Mouse (Mus musculus): Measurements from ENCODE around the gene Cntnap2. TPM values are rescaled to one million over a fixed set of nuclear protein-coding genes. Genes with fewer than 3 reads are reported as not detected.
"Not testable (repeated sequence)": the region's sequence is repeated elsewhere in the genome, so short reads cannot be mapped to it uniquely, and the experiment has no call there.

Gene Cntnap2
- total and polyA plus RNA-seq, 3 experiments, result 0.56 to 2.6 (median 0.78) TPM

DNA sequence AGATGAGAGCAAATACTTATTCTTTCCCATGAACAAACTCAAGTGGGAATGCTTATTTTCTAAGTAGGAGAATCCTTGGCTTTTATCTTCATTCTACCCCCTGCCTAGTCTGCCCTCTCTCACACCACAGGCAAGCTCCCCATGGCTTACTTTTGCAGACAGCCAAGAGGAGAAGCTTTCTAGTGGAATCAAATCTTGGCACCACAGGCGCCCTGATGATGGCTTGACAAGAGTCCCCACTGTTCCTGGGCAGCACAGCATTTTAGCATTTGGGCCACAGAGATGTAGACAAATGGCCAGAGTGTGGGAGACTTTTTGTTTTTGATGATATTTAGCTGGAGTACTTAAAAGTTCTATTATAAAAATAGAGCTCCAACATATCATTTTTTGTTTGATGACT is 1204.0 kb downstream of the Cntnap2 start:
- no peak for DNase-seq

DNA sequence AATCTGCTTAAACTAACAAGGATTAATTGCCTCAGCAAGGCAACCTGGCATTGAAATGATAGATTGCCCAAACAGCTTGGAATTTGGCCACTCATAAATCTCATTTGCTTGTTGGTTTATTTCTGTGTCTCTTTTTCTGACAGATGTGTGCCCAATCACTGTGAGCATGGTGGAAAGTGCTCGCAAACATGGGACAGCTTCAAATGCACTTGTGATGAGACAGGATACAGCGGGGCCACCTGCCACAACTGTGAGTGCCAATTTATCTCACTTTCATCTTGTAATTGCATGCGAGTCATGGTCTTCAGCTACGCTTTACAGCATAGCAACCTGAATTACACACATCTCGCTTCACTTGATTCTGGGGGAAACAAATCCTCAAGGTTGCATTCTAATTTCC is 1287.8 kb downstream of the Cntnap2 start:
- no peak for DNase-seq

DNA sequence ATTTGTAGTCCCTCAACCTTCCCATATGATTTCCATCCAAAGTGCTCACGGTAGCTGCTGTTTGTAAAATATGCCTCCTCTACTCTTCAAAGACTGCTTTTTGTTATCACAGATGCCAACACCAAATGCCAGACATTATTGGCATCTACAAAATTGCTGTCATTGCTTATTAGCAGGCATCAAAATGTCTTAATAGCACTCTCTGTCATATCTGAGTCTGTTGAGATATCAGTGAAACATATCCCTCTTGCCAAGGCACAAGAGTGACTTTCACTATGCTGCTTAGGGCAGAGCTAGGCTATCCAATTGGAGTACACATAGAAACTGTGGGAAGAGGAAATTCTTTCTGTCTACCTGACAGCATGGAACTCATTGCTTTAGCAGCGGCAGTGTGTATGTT is 1301.9 kb downstream of the Cntnap2 start:
- DNase-seq, result no peak

DNA sequence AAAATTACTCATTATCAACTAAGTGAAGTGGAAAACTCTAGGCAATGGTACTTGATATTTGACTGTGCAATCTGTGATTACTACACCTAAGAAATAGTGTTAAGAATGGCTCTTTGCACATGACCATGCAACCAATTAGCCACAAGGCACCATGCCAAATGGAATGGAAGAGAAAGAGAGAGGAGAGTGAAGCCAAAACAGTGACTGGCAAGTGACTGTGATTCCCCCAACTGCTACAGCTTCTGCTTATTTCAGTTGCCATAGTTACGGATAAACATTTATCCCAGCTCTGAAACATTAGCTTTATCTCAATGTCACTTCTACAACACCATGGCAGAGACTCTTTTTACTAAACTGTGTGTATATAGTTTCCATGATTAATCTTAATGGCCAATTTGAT is 1303.0 kb downstream of the Cntnap2 start:
- DNase-seq, result no peak

DNA sequence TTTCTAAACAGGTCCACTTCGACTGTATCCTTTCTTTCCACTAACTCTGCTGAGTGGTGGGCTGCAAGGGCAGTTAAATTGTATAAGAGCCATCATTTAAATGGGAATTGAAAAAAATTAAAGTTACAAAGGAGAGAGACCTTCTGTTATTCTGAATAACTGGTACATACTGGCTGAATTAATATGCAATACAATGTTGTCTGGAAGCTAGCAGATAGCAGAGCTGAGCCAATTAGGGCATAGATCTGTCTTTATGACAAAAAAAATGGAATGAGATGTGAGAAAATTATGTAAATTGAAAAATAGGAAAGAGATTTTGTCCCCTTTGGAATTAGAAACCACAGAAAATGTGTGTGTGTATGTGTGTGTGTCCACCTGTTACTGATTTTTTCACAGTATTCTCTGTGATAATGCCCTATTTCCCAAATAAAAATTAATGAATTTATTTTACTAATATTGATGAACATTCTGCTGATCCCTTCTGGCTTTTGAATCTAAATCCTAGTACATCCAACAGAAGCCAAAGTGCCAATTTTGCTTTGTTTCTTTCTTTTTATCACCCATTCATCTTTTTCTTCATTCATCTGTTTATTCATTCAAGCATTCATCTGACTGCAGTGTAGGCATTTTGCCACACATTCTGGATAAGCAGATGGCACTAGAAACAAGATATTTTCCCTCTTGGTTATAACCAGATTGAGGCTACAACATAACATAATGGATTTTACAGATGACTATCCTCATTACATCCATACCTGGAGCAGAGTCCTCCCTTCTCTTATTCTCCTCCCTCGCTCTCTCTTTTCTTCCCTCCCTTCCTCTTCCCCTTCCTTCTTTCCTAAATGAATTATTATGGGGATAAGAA is 1339.8 kb downstream of the Cntnap2 start:
- DNase-seq, result no peak

DNA sequence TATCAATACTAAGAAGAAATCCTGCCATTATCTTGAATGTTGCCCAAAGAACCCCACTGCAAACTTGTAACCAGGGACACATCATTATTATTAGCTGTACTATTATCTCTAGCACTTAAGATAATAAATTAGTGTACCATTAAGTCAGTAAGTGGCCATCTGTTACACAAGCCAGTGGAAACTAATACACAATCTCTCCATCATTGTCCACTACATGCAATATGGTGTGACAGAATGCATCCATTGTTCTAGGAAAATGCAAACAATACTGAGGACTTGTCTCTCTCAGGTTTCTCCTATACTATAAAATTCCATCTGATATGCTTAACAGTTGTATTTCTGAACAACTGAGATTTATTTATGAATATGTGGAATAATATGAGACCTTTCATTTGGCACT is 1355.0 kb downstream of the Cntnap2 start:
- DNase-seq, result no peak

DNA sequence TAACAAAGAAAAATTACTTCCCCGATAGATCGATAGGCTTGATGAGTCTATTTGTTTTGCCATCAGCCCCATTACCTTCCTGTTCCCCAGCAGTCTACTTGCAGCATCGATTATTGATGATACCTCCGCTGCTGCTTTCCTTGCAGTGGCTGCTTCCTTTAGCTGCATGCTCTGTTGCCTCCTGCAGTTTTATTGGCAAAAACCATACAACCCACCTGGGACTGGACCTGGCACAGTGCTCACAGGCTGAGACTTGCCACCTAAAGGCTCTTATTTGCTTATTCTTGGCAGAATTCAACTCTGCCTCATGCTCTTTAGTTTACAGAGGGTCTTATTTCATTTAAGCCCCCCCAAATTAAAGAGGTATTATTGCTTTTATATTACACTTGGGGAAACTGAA is 1355.4 kb downstream of the Cntnap2 start:
- no peak for DNase-seq

DNA sequence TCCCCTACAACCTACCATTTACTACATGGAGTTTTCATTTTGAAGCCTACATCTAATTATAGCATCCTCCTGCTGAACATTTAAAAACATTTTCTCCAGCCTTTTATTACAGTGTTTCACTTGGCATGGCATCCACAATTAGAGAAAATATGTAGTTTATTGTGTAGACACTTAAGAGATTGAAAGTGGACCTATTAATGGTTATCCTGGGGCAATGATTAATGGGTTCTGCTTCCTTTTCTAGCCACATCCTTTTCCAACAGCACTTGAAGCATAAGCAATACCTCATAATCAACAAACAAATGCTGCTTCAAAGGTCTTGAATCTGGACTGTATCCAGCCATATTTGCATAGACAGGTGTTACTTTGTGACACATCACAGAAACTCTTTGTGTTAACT is 1360.7 kb downstream of the Cntnap2 start:
- DNase-seq, result no peak

DNA sequence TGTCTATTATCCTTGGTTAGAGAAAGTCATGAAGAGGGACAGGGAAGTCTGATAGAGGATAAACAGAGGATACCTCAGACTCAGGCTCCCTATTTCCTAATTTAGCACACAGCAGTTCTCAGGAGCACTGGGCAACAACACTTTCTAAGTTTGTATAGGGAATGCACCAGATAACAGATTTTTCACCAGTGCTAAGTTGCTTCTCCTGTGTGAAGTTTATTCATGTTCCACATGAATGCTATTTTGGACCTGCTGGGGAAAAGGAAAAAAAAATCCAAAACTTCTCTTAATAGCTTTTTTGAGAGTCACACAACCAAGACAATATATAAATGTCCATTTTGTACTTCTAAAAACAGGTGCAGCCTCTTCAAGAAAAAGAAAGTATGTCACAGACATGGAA is 1361.2 kb downstream of the Cntnap2 start:
- no peak for DNase-seq

DNA sequence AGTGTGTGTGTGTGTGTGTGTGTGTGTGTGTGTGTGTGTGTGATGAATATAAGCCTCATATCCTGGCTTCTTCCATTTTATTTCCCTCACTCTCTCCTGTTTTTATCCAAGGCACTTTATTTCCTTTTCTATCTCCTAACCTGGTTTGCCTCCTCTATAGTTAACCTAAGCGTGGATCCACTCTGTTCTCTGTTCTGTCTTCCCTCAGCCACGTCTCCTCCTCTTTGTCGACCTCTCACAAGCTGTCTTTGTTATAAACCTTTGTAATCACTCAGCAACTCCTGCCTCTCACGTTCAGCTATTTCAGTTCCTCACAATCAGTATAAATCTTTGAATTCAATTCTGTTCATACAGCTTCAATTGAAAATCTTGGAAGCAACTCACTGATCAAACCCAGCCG is 1369.1 kb downstream of the Cntnap2 start:
- no peak for DNase-seq

DNA sequence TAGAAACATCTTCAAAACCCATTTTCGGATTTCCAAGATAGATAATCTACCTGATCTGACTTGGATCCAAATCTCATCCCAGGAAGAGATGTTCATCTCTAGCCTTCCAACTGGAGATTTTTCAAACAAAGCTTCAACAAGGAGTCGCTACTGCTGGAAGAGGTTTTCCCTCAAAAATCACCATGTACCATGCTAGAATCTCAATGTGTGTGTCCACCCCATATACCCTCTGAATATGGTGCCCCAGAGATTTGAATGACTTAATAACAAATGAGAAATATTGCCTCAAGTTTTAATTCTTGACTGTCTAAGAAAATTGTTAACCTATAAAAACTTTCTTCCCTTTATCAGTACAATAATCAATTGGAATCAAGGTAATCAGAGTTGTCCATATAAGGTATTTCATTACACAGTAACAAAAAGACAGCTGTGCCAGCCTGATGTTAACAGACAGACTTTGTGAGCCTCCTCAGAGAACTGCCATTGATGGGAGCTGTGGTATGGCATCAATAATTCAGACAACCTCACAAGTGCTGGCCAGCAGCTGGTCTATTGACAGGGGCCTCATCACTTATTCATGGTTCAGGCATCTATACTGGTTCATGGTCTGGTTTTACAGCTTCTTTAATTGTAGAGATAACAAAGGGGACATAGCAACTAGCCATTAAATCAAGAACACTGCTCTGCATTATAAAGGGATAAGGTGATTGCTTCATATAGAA is 1391.9 kb downstream of the Cntnap2 start:
- no peak for DNase-seq

DNA sequence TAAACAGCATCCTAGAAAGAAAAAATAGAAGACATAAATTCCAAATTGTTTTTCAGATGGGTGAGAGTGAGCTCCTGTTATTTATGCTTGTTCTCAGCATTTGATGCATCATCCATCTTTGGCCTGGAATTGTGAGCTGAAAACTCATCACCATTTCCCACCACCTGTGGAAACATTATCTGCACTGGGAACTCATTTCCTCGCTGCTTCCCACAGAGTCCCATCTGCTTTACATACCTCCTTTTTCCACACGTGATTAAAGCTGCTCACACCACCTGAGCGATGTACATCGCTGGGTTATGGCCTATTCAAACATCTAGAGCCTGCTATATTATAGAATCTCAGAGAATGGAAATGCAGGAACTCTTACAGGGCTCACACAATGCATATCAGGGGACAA is 1413.5 kb downstream of the Cntnap2 start:
- no peak for DNase-seq

DNA sequence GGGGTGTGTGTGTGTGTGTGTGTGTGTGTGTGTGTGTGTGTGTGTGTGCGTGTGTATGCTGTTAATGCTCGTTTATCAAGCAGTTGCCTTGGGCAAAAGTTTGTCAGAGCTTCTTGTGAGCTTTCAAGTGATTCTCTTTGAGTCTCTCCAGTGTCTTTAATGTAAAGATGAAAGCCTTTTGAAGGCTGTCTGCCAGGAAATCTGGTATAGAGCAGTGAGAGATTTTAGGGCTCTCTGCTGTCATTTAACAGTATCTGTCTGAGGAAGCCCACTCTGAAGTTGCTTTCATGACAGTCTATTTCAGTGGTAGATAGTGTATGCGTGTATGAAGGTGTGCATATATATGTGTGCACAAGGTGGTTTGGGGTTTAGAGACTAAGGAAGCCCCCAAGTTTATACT is 1425.2 kb downstream of the Cntnap2 start:
- DNase-seq, result no peak

DNA sequence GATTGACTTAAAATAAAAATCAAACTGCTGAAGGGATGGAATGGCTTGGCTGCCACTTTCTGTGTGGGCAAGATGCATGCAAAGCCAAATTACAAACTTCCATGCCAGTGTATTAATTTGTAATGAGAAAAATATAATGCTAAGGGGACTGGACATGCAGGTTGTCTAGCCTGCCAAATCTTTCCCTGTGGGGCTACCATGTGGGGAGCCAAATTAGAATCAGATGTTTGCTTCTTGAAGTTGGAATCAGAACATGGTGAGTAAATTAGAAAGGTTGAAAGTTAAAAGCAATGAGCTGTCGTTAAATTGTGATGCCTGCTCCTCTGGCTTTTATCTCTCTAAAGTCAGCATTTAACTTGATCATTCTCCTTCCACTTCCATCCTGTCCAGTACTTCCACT is 1443.6 kb downstream of the Cntnap2 start:
- no peak for DNase-seq

DNA sequence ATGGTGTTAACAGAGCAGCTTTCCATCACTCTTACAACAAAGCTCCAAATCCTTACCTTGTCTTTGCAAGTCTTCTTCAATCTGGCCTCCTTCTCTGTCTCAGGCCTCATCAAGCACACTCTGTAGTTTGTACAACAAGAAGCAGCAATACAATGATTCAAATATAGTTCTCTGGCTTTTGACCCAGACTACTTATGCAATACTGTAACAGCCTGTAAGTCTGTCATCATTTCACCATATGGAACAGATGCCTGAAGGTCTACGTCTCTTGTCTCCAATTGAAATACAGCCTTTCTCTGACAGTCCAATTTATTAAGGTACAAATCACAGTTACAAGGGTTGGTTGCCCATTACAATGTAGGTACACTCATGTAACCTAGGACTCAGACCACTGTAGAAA is 1453.7 kb downstream of the Cntnap2 start:
- no peak for DNase-seq

DNA sequence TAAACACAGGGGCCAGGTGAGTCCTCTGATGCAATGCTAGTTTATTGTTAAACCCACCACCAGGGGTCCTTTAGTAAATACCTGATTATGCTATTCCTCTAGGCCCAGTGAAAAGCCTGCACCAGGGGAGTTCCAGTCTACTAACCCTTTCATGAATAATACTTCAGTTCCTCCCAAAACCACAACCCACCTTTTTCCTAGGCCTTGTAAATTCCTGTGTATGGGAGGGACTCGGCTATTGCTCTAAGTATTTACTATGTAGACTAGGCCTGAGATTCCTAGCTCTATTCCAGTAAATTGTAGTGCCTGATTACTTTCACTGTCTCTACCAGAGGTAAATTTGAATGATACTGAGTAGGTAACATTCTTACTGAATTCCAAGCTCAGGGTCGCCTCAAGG is 1478.4 kb downstream of the Cntnap2 start:
- not testable (repeated sequence) for DNase-seq

DNA sequence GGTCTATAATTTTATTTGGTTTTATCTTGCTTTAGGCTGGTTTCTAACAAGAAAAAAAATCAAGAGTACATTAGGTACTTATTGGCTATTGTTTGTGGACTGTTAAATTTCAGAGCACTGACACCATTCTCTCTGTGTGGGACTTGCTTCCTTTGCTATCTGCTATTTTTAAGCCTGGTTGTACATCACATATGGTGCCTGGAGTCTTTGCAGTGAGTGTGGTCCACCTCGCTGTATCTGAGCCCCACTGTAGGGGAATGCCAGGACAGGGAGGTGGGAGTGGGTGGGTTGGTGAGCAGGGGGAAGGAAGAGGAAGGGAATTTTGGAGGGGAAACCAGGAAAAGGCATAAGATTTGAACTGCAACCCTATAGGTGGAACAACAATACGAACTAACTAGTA is 1504.3 kb downstream of the Cntnap2 start:
- no peak for DNase-seq

DNA sequence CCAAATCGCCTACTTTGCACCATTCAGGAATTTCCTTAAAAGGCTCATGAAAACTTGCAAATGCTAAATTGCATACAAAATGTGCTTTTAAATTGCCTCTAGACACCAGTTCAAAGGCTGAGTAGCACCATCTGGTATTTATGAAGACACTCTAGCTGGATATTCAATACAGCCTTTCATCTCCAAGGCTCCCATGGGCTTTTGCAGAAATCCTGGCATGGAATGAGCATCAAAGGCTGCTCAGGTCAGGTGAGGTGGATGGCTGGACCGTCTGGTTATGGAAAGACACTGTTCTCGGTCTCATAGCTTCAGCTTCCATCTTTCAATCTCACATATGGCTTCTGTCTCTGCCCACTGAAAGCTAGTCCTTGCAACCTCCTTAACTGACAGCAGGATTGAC is 1515.9 kb downstream of the Cntnap2 start:
- DNase-seq, result no peak

DNA sequence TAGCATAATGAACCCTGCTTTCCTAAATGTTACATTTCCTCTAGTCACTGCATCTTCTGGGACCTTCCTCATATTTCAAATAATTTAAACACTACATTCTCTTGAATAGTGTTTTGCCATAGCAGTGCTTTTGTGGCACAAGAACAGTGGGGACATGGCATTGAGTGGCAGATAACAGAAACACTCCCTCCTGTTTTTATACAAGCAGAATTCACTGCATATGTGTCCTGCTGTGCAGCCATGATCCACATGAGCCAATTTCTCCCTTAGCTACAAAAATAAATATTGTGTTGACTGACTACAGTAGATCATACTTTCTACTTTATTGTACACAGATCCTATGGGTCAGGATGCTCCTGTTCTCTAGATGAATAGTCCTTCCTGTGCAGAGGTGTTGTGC is 1553.2 kb downstream of the Cntnap2 start:
- no peak for DNase-seq

DNA sequence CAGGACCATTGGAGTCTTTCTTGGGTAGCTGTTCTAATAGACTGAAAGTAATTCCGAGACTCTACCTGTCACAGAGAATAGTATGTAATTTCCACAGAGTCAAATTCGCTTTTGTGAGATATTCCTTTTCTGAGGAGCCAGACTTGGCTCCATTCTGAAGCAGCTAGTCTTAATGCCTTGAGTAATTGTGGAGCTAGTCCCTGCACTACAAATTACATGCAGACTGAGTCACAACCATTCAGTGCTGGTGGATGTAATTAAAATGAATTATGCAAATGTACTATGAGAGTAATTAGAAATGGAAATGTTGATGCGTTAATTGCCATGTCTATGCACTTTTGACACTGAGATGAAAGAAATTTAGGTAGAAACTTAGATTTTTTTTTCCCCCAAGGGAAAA is 1553.7 kb downstream of the Cntnap2 start:
- DNase-seq, result no peak

DNA sequence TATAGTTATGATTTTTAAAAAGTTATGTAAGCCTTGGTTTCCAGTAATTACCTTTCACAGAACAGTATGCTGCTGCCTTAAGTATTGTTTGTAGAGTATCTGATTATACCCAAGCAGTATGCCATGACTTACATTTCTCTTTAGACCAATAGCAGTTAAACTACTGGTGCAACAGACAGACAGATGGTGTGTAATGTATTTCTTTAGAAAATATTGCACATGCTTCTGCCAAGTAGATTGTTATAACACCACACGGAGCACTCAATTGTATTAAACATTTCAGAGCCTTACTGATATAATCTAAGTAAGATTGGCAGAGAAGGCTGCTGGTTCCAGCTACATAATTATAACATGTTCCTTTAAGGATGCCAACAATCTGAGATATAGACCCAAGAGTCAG is 1609.9 kb downstream of the Cntnap2 start:
- no peak for DNase-seq

DNA sequence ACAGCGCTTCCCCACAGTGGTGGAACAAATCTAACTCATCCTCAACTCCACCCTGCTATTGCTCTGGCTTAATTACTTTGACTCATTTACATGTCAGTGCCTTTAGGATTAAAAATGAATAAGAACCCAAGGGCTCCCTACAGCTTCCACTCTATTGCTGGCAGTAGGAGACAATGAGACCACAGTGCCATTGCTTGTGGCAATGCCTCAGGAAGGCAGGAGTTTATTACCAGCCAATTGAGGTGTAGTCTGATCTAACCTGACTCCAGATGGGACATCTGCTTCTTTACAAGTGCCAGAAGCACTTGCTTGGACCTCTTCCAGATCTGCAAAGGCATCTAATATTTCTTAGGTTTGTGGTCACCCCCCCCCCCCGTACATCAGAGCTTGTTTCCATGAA is 1615.9 kb downstream of the Cntnap2 start:
- DNase-seq, result no peak

DNA sequence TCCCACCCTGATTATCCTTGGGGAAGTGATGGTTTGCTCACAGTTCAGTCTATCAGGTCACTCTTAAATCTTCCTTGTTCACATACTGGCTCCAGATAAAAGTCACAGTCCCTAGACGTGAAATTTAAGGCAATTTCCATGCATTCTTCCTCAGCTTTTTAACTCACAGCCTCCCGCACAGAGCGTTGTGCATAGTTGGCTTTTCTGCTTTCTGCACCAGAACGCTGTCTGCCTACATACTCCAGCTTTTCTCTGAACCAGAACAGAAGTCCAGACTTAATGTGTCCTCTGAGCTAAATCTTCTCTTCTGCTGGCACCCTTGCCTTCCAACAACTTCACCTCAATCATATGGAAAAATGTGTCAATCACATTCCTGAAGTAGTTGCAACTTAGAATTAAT is 1616.5 kb downstream of the Cntnap2 start:
- DNase-seq, result no peak

DNA sequence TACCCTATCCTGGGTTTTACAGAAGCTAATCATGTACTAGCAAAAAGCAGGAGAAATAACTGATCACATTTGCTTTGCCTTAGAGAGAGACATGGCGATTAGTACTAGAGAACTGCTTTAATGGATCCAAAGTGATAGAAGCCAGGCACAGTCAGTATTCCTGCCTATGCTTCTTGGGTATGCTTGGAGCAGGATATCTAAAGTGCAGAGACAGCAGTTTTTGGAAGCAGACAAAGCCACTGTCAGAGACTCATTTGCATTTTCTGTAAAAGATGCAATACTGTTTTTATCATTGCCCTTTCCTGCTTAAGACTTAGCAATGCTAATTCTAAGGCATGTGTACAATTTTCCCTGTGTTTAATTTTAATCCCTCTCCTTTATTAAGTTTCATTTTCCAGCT is 1637.0 kb downstream of the Cntnap2 start:
- DNase-seq, result no peak
